In the genomic region with DNA sequence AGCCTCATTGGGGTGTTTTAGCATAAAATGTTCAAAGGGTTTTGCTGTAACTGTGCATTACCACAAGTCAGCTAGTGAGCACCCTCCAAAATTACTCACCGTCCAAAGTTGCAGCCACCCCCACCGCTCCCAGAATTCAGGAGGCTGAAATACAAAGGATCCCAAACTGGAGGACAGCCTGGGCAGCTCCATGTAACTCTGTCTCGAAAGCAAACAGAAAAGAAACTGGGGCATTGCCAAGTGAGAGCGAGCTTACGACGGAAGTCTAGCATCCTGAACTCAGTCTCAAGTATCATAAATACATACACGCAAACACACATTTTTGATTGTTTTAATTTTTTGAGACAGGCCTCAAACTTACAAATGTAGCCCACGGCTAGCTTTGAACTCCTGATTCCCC, we compare ENCODE assay signal across 26 mouse cellular contexts. TPM values are rescaled to one million over a fixed set of nuclear protein-coding genes. Genes with fewer than 3 reads are reported as not detected.
"Had no signal": no experiment of that assay in that cellular context is flagged by ENCODE, and none has a peak within 500 bp of the region (broad histone marks: within the 10 kb centered on the region; RNA-seq: fewer than 3 reads in every experiment).

No protein-coding gene starts in this region.

- H3K27ac ChIP-seq: embryonic facial prominence, embryonic 10.5 days; embryonic facial prominence, embryonic 12.5 days; embryonic facial prominence, embryonic 13.5 days; embryonic facial prominence, embryonic 15.5 days; forebrain, embryonic 10.5 days; forebrain, embryonic 12.5 days; forebrain, embryonic 13.5 days; forebrain, embryonic 15.5 days; gastrocnemius, adult 2 months; heart, adult 2 months had no signal

- H3K9ac ChIP-seq: embryonic facial prominence, embryonic 12.5 days; embryonic facial prominence, embryonic 13.5 days; embryonic facial prominence, embryonic 15.5 days; forebrain, embryonic 12.5 days; forebrain, embryonic 13.5 days; forebrain, embryonic 15.5 days; forebrain, postnatal 0 days had no signal

- DNase-seq: cerebellum, adult 8-10 months; cerebellum, adult 9-10 months; cerebellum, adult 9-11 months; cerebellum, postnatal 10 days; cerebellum, postnatal 14 days; cerebellum, postnatal 25 days; cerebellum, postnatal 36 days; embryo, embryonic 11 days; forebrain, postnatal 0 days; gastrocnemius, adult 2 months; gastrocnemius, postnatal 10 days; gastrocnemius, postnatal 14 days; gastrocnemius, postnatal 25 days; gastrocnemius, postnatal 36 days; heart, adult 2 months had no signal

- H3K4me3 ChIP-seq: embryonic facial prominence, embryonic 10.5 days; embryonic facial prominence, embryonic 12.5 days; embryonic facial prominence, embryonic 13.5 days; embryonic facial prominence, embryonic 15.5 days; erythroblast, embryonic 14.5 days; forebrain, embryonic 10.5 days; forebrain, embryonic 12.5 days; forebrain, embryonic 13.5 days; forebrain, embryonic 15.5 days; gastrocnemius, adult 2 months; heart, adult 2 months had no signal

- H3K27me3 ChIP-seq: embryonic facial prominence, embryonic 12.5 days; embryonic facial prominence, embryonic 13.5 days; embryonic facial prominence, embryonic 15.5 days; forebrain, embryonic 12.5 days; forebrain, embryonic 13.5 days; forebrain, embryonic 15.5 days had no signal

- ATAC-seq: forebrain, embryonic 13.5 days; forebrain, embryonic 14.5 days; forebrain, embryonic 15.5 days; forebrain, embryonic 16.5 days; forebrain, postnatal 0 days had no signal

- H3K9me3 ChIP-seq: embryonic facial prominence, embryonic 10.5 days; embryonic facial prominence, embryonic 12.5 days; embryonic facial prominence, embryonic 13.5 days; embryonic facial prominence, embryonic 15.5 days; forebrain, embryonic 10.5 days; forebrain, embryonic 12.5 days; forebrain, embryonic 13.5 days; forebrain, embryonic 15.5 days had no signal

- H3K4me1 ChIP-seq: embryonic facial prominence, embryonic 12.5 days had no signal

- H3K36me3 ChIP-seq: embryonic facial prominence, embryonic 10.5 days; embryonic facial prominence, embryonic 12.5 days; embryonic facial prominence, embryonic 13.5 days; embryonic facial prominence, embryonic 15.5 days; forebrain, embryonic 10.5 days; forebrain, embryonic 12.5 days; forebrain, embryonic 15.5 days had no signal

- H3K4me2 ChIP-seq: embryonic facial prominence, embryonic 12.5 days; embryonic facial prominence, embryonic 13.5 days; embryonic facial prominence, embryonic 15.5 days; forebrain, embryonic 12.5 days; forebrain, embryonic 13.5 days; forebrain, embryonic 15.5 days had no signal

RNA-seq across cellular contexts. Expression of gene Ajuba, which starts 20.0 kb away (rescaled TPM):
- polyA plus RNA-seq: erythroblast, embryonic 14.5 days had no signal
